Mouse (Mus musculus): ENCODE measurements around the gene Tifa. TPM values are rescaled to one million over a fixed set of nuclear protein-coding genes. Genes with fewer than 3 reads are reported as not detected.

The Tifa gene
- total RNA-seq, 4 experiments from 2014 or later, result 1.6 to 2.4 (median 2.1) TPM

GRCm38 (mm10) chr3:127862479-127862878, 72.9 kb downstream of the Tifa start:
- DNase-seq (ENCODE audit: low spot score), result no peak

GRCm38 (mm10) chr3:127863571-127863970, 74.0 kb downstream of the Tifa start:
- DNase-seq (ENCODE audit: low spot score), result no peak

GRCm38 (mm10) chr3:127864242-127864641, 74.6 kb downstream of the Tifa start:
- no peak for DNase-seq (ENCODE audit: low spot score)

- no peak for DNase-seq (ENCODE audit: low spot score)
Observed at GRCm38 (mm10) chr3:127868046-127868758, 78.6 kb downstream of the Tifa start.

GRCm38 (mm10) chr3:127868880-127869279, 79.3 kb downstream of the Tifa start:
- no peak for DNase-seq (ENCODE audit: low spot score)

GRCm38 (mm10) chr3:127871575-127871974, 82.0 kb downstream of the Tifa start:
- no peak for DNase-seq (ENCODE audit: low spot score)

GRCm38 (mm10) chr3:127874254-127874883, 84.8 kb downstream of the Tifa start:
- DNase-seq (ENCODE audit: low spot score), result no peak

GRCm38 (mm10) chr3:127875059-127875458, 85.5 kb downstream of the Tifa start:
- DNase-seq (ENCODE audit: low spot score), result no peak

GRCm38 (mm10) chr3:127875509-127875908, 85.9 kb downstream of the Tifa start:
- DNase-seq (ENCODE audit: low spot score), result no peak

GRCm38 (mm10) chr3:127879968-127880367, 90.4 kb downstream of the Tifa start:
- DNase-seq (ENCODE audit: low spot score), result no peak

GRCm38 (mm10) chr3:127881684-127882083, 92.1 kb downstream of the Tifa start:
- no peak for DNase-seq (ENCODE audit: low spot score)

Other genes starting within 250 kb of the Tifa start
- gene Larp7, start 236.5 kb upstream of the Tifa start, total RNA-seq (2022), result 10 to 100 TPM; 19.6 to 24.9 (median 22.9) TPM
- under 1 TPM; 0.63 to 0.97 (median 0.76) TPM for gene Zgrf1, start 236.3 kb upstream of the Tifa start, total RNA-seq (2022)
- not detected for gene Neurog2, start 156.7 kb upstream of the Tifa start, total RNA-seq (2022)
- gene Alpk1, start 9.3 kb upstream of the Tifa start, total RNA-seq (2022), result 1 to 10 TPM; 2.2 to 2.7 (median 2.4) TPM
- gene Ap1ar, start 47.7 kb downstream of the Tifa start, total RNA-seq (2022), result 10 to 100 TPM; 19.0 to 22.9 (median 20.3) TPM
- 1 to 10 TPM; 3.1 to 4.4 (median 3.9) TPM for gene Fam241a, start 106.5 kb downstream of the Tifa start, total RNA-seq (2022)